Mouse (Mus musculus): Measurements from ENCODE around the gene Syne1.

Syne1 gene

DNA sequence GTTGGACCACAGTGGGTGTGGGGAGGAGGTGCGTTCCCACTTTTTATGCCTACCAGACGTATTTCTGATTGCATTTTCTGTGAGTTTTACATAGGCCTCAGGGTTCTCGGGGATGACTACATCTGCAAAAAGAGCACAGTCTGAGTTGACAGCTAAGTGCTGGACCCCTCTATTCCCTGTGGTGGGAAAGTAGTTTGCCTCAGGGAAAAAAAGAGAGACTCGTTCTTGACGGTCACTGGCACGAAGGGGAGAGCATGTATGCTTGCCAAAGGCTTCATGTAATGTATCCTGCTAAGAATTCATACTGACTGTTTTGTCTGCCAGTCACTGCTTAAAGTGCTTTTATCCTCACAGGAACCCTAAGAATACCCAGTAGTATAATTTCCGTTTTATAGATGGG lies 506.1 kb downstream of the Syne1 start:
- DNase-seq, result no peak

GRCm38 (mm10) chr10:5044481-5044880 lies 506.8 kb downstream of the Syne1 start:
- no peak for DNase-seq

DNA sequence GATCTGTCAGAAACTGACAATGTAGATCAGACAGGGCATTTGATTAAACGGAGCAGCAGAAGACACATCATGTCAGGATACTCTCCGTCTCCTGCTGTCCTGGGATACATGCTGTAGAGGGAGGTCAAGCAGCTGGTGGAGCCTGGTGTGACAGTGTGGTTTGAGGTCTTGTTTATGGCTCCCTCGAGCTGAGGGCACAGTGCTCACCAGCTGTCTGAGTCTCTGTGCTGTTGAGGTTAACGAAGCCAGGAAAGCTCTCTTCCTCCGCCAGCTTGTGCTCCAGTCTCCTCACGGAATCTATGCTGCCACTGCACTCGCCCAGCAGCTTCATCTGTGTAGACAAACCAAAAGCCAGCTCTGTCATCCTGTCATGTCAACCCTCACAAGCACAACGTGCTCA lies 510.0 kb downstream of the Syne1 start:
- DNase-seq, result no peak

DNA sequence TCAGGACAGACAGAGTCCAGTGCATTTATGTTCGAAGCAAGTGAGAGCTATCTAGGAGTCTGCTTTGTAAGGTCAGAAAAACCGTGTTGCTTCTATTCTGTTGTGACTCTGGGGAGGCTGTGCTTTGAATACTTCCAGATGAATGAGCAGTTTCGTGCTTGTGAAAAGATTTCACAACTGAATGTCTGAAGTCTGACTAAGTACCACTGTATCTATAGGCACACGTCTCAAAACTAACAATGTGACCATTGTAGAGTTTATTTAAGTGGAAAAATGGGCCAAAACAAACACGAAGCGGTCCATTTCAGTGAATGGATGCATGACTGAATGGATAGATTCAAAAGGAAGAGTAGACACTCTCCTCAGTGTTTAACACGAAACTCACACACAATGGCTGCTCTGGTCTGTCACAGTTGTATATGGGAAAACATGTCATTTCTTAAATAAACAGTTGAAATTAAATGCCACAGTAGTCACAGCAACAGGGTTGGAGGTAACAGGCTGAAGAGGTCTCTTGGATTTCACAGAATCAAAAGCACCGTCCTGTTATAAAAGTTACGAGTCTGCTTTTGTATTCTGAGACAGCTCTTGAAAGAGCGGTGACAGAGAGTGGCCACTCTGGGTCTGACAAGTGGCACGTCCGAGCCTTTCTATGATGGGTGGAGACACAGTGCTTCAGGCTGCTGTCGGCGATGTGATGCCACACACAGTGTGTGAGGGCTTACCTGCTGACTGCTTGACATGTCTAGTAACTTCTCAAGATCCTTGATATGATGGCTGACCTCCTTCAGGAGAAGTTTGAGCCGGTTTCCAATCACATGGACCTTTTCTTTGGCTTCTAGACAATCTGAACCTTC lies 518.9 kb downstream of the Syne1 start:
- no peak for DNase-seq

DNA sequence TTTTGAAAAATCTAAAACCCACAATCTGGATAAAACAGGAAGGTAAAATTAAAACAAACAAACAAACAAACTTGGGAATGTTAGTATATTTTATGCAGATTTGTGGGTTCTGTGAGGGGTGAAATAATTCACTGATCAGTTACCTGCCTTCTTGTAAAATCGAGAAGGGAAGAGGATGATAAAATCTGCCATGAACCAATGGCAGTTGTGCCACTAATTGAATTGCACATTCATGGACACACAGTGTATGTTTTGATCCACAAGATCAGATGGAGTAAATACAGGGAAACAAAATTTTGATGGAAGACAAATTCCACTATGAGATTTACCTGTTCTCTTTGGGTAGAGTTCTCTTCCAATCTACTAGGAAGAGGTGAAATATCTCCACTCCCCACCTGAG lies 521.4 kb downstream of the Syne1 start:
- no peak for DNase-seq

- no peak for DNase-seq
These were observed 522.1 kb downstream of the Syne1 start for GRCm38 (mm10) chr10:5029161-5029560.

- no peak for DNase-seq
These were observed 523.0 kb downstream of the Syne1 start for GRCm38 (mm10) chr10:5028301-5028700.

DNA sequence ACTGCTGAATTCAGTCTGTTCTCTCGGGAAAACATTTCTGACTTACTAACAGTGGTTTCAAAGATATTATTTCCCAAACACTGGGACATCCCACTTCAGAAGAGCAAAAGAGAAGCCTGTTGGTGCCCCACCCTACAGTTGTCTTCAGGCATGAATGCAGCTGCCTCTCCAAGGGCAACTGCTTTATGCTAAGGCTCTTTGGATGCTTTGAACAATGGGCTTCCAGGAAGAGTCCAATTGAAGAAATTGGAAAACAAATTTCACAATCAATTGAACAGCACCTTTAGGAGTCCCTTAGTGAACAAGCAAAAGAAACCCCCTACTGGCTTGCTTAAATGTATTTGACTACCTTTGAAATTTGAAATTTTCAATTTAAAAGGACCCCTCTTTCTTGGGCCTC lies 524.1 kb downstream of the Syne1 start:
- no peak for DNase-seq

GRCm38 (mm10) chr10:5025906-5026305 lies 525.4 kb downstream of the Syne1 start:
- no peak for DNase-seq

GRCm38 (mm10) chr10:5017148-5017547 lies 534.1 kb downstream of the Syne1 start:
- DNase-seq, result no peak

GRCm38 (mm10) chr10:5014976-5015375 lies 536.3 kb downstream of the Syne1 start:
- no peak for DNase-seq

GRCm38 (mm10) chr10:5012004-5012403 lies 539.3 kb downstream of the Syne1 start:
- no peak for DNase-seq

- no peak for DNase-seq
These were observed 542.4 kb downstream of the Syne1 start for GRCm38 (mm10) chr10:5008795-5009366.

DNA sequence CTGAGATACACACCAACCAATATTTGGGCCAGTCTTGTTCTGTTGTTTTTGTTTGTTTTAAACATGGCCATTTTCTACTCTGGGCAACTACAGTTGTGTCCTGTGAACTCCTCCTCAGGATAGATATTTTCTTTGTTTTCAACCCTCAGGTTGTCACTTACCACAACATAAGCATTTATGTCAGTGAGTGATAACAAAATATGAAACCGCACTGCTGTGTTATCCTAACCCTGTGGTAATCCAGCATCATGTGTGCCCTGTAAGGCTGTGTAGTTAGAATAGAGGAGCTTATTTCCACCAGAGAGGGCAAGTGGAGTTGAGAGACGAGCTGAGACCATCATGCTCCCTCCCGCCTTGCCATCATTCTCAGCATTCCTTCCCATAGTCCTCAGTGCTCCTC lies 554.7 kb downstream of the Syne1 start:
- DNase-seq, result no peak

- no peak for DNase-seq
These were observed 557.5 kb downstream of the Syne1 start for GRCm38 (mm10) chr10:4993802-4994201.

- DNase-seq, result no peak
These were observed 567.4 kb downstream of the Syne1 start for GRCm38 (mm10) chr10:4983919-4984318.

- DNase-seq, result no peak
These were observed 573.9 kb downstream of the Syne1 start for GRCm38 (mm10) chr10:4977374-4977773.

DNA sequence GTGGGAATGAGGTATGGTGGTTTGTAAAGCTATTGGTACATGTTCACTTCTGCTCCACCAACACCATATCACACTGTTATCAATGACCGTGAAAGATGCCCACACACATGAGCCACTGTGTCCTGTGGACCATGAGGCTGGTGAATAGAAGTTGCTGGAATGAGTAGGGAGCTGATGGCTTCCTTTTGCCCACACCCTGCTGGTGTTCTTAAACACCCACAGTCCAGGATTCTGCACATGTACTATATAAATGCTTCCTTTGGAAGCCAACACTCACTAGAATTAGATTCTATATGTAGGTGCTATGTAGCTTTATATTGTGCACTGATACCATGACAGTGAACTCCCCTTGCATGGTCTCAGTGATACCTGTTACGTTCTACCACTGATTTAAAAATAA lies 574.7 kb downstream of the Syne1 start:
- no peak for DNase-seq

DNA sequence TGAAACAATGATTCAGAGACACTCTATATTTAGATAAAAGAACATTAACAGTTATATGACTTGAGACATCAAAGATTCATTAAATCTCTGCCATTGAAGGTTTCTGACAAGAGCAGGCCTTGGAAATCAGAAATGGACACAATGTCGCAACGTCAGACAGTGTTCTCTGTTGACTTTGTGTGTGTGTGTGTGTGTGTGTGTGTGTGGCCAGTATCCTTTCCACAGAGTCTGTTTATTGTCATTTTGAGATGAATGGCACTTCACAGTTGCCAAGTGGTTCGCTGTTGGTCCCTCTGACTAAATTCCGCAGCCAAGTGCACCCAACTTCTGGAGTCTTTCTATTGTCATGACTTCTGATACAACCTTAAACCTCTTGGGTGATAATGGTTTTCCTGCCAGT lies 577.0 kb downstream of the Syne1 start:
- no peak for DNase-seq

- DNase-seq, result no peak
These were observed 579.3 kb downstream of the Syne1 start for GRCm38 (mm10) chr10:4972026-4972425.

- no peak for DNase-seq
These were observed 579.7 kb downstream of the Syne1 start for GRCm38 (mm10) chr10:4971586-4971985.

DNA sequence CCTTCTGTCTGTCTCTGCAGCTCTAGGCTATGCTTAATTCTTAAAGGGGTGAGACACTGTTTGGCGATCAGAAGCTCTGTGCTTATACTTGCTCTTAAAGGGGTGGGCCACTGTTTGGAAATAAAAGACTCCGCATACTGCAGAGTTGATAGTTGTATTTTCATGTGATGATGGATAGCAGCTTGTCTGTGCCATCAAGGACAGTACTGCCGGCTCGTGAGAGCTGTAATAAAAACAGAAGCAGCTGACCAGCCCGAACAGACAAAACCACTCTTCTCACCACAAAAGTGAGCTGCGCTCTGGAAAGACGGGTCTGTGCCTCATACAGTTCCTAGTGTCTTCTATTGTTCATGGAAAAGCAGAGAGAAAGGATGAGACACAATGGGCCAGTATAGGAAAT lies 580.1 kb downstream of the Syne1 start:
- no peak for DNase-seq
